In the genomic region with DNA sequence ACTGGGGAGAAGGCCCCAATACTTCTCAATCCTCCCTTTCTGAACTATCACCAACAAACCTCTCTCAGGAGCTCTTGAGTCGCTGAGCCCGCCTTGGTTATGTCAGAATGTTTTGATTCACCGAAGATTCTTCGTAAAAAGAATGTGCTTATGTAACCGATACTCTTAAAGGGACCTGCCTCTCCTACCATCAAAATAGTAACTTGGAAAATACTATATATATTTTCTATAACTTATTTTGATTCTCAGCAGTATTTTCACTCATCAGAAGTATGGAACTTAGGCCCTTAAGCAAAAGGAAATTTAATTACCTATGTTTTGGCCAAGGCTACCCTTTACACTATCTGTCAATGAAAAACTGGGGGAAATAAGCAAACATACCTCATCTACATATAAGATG, we compare ENCODE assay signal across 43 mouse cellular contexts. TPM values are rescaled to one million over a fixed set of nuclear protein-coding genes. Genes with fewer than 3 reads are reported as not detected.
"Had no signal": no experiment of that assay in that cellular context is flagged by ENCODE, and none has a peak within 500 bp of the region (broad histone marks: within the 10 kb centered on the region; RNA-seq: fewer than 3 reads in every experiment).

TSS of gene 4930415L06Rik (minus strand) at position 101 of the 400 bp plus-strand sequence.

- DNase-seq: heart, postnatal 10 days; heart, postnatal 14 days; heart, postnatal 36 days; heart, postnatal 4 days; kidney, adult 11 months; kidney, adult 18-20 months; kidney, adult 2 months; kidney, adult 8-10 months; kidney, adult 9 months; kidney, postnatal 10 days; kidney, postnatal 14 days; kidney, postnatal 25 days; kidney, postnatal 36 days; kidney, postnatal 4 days; layer of hippocampus, adult 9-11 months; layer of hippocampus, postnatal 36 days had no signal

- H3K36me3 ChIP-seq: heart, embryonic 10.5 days; heart, embryonic 12.5 days; heart, embryonic 13.5 days; heart, embryonic 15.5 days; hindbrain, embryonic 10.5 days; hindbrain, embryonic 12.5 days; hindbrain, embryonic 13.5 days; hindbrain, embryonic 15.5 days; intestine, embryonic 15.5 days; kidney, embryonic 15.5 days had no signal

- H3K4me1 ChIP-seq: heart, embryonic 10.5 days; heart, embryonic 12.5 days; heart, embryonic 13.5 days; heart, embryonic 15.5 days; hindbrain, embryonic 10.5 days; hindbrain, embryonic 12.5 days; hindbrain, embryonic 13.5 days; hindbrain, embryonic 15.5 days; intestine, embryonic 15.5 days; kidney, embryonic 15.5 days had no signal

- H3K4me3 ChIP-seq: heart, embryonic 10.5 days; heart, embryonic 12.5 days; heart, embryonic 13.5 days; heart, embryonic 15.5 days; hindbrain, embryonic 10.5 days; hindbrain, embryonic 12.5 days; hindbrain, embryonic 13.5 days; hindbrain, embryonic 15.5 days; intestine, embryonic 15.5 days; kidney, embryonic 15.5 days; layer of hippocampus, adult 2 months had no signal

- H3K27me3 ChIP-seq: heart, embryonic 12.5 days; heart, embryonic 13.5 days; heart, embryonic 15.5 days; hindbrain, embryonic 12.5 days; hindbrain, embryonic 13.5 days; hindbrain, embryonic 15.5 days; intestine, embryonic 15.5 days; kidney, embryonic 15.5 days had no signal

- H3K27ac ChIP-seq: heart, embryonic 10.5 days; heart, embryonic 13.5 days; heart, embryonic 15.5 days; hindbrain, embryonic 10.5 days; hindbrain, embryonic 12.5 days; hindbrain, embryonic 13.5 days; hindbrain, embryonic 14.5 days; hindbrain, embryonic 15.5 days; hindbrain, postnatal 0 days; intestine, embryonic 15.5 days; kidney, embryonic 15.5 days; kidney, postnatal 0 days; layer of hippocampus, adult 2 months had no signal

RNA-seq across cellular contexts. Expression of gene 4930415L06Rik, which starts in this region (rescaled TPM):
- polyA plus RNA-seq: heart, embryonic 10.5 days; heart, embryonic 11.5 days; heart, embryonic 12.5 days; heart, embryonic 13.5 days; heart, embryonic 14.5 days; heart, embryonic 15.5 days; heart, embryonic 16.5 days; heart, postnatal 0 days; hindbrain, embryonic 10.5 days; hindbrain, embryonic 11.5 days; hindbrain, embryonic 12.5 days; hindbrain, embryonic 13.5 days; hindbrain, embryonic 14.5 days; hindbrain, embryonic 15.5 days; hindbrain, embryonic 16.5 days; hindbrain, postnatal 0 days; inflammation-experienced regulatory T-cells, adult 6 months; intestine, embryonic 14.5 days; intestine, embryonic 15.5 days; intestine, embryonic 16.5 days; intestine, postnatal 0 days; kidney, adult 2 months; kidney, embryonic 14.5 days; kidney, embryonic 15.5 days; kidney, embryonic 16.5 days; kidney, postnatal 0 days; large intestine, adult 2 months had no signal
